In genomic region chr15:93567546-93568307, GRCm38 (mm10) we compare ENCODE assay signal across 8 mouse cellular contexts. TPM values are rescaled to one million over a fixed set of nuclear protein-coding genes. Genes with fewer than 3 reads are reported as not detected.
DNase-seq lines count a peak whose midpoint lies in the region; ATAC-seq lines count a peak whose summit lies in the region.

No protein-coding gene starts in this region.

- H3K4me1 ChIP-seq in midbrain, embryonic 14.5 days (ENCODE audit: control insufficient read depth, insufficient read depth, low read length) = no peaks in the 10 kb centered on the region
- peaks cover 5% of the 10 kb centered on the region; the same call in 1 of the 2 replicates for H3K4me1 ChIP-seq in midbrain, embryonic 16.5 days (ENCODE audit: control insufficient read depth, insufficient read depth, low read length)
- peaks cover 26% of the 10 kb centered on the region for H3K4me1 ChIP-seq in limb, embryonic 11.5 days (ENCODE audit: control insufficient read depth, insufficient read depth, low read length)

- H3K9ac ChIP-seq in midbrain, embryonic 14.5 days (replicated peaks; ENCODE audit: low read length) = no peak overlapping the region
- no peak overlapping the region for H3K9ac ChIP-seq in midbrain, embryonic 16.5 days (ENCODE audit: low read depth, low read length)
- H3K9ac ChIP-seq in limb, embryonic 11.5 days (ENCODE audit: low read length) = no peak overlapping the region

- 77% methylated on average over 14 of the region's 14 CpGs for WGBS in midbrain, embryonic 14.5 days
- WGBS in midbrain, embryonic 16.5 days = 72% methylated on average over 14 of the region's 14 CpGs
- WGBS in limb, embryonic 11.5 days = 59% methylated on average over 14 of the region's 14 CpGs

- peak; percentile 24 to 58 for DNase-seq in heart, adult 18-20 months
- DNase-seq in heart, postnatal 25 days (ENCODE audit: low spot score) = no peak
- peak; percentile 40 for DNase-seq in midbrain, embryonic 14.5 days
- peak; percentile 48 for DNase-seq in forelimb bud, embryonic 11.5 days (ENCODE audit: low read depth, low spot score)
- peak; percentile 38 for DNase-seq in limb, embryonic 11.5 days (ENCODE audit: low spot score)
- DNase-seq in cerebellum, adult 9-10 months = no peak
- no peak for DNase-seq in spleen, postnatal 4 days (ENCODE audit: low spot score in 2 of 2)

- no peak for ATAC-seq in midbrain, embryonic 14.5 days (ENCODE audit: low FRiP score, low TSS enrichment)
- ATAC-seq in midbrain, embryonic 16.5 days = no peak
- ATAC-seq in limb, embryonic 11.5 days (ENCODE audit: insufficient number of reproducible peaks, low FRiP score, low TSS enrichment, low read depth) = no peak

- no peak overlapping the region for H3K4me3 ChIP-seq in midbrain, embryonic 14.5 days (replicated peaks; ENCODE audit: low read depth, low read length)
- no peak overlapping the region for H3K4me3 ChIP-seq in midbrain, embryonic 16.5 days (ENCODE audit: low read depth, low read length)
- no peak overlapping the region for H3K4me3 ChIP-seq in limb, embryonic 11.5 days (ENCODE audit: low read depth, low read length)

- no peak overlapping the region for H3K4me2 ChIP-seq in midbrain, embryonic 14.5 days (ENCODE audit: low read length)
- no peak overlapping the region for H3K4me2 ChIP-seq in midbrain, embryonic 16.5 days (ENCODE audit: low read length)
- no peak overlapping the region for H3K4me2 ChIP-seq in limb, embryonic 11.5 days (ENCODE audit: low read depth, severe bottlenecking)

- intact Hi-C loops in heart, postnatal 25 days (cut with DNase I) = no loop called here

- no peaks in the 10 kb centered on the region for H3K9me3 ChIP-seq in midbrain, embryonic 14.5 days (ENCODE audit: control insufficient read depth, low read length)
- no peaks in the 10 kb centered on the region for H3K9me3 ChIP-seq in midbrain, embryonic 16.5 days (replicated peaks; ENCODE audit: control insufficient read depth, low read length, poor library complexity, severe bottlenecking)
- H3K9me3 ChIP-seq in limb, embryonic 11.5 days (ENCODE audit: control insufficient read depth, low read length) = no peaks in the 10 kb centered on the region

- H3K36me3 ChIP-seq in midbrain, embryonic 14.5 days (ENCODE audit: control insufficient read depth, insufficient read depth, low read length) = no peaks in the 10 kb centered on the region
- H3K36me3 ChIP-seq in midbrain, embryonic 16.5 days (ENCODE audit: control insufficient read depth, insufficient read depth, low read length) = no peaks in the 10 kb centered on the region
- H3K36me3 ChIP-seq in limb, embryonic 11.5 days (ENCODE audit: control insufficient read depth, insufficient read depth, low read length) = no peaks in the 10 kb centered on the region

- no peak overlapping the region for H3K27ac ChIP-seq in midbrain, embryonic 14.5 days (replicated peaks; ENCODE audit: low read depth, low read length)
- H3K27ac ChIP-seq in midbrain, embryonic 16.5 days (ENCODE audit: low read length) = no peak overlapping the region
- H3K27ac ChIP-seq in limb, embryonic 11.5 days (replicated peaks; ENCODE audit: low read depth, low read length) = peak overlapping the region; percentile 47; the same call in 1 of the 2 replicates

- H3K27me3 ChIP-seq in midbrain, embryonic 14.5 days (ENCODE audit: control insufficient read depth, insufficient read depth, low read length) = no peaks in the 10 kb centered on the region
- H3K27me3 ChIP-seq in midbrain, embryonic 16.5 days (ENCODE audit: control insufficient read depth, insufficient read depth, low read depth, low read length) = no peaks in the 10 kb centered on the region
- H3K27me3 ChIP-seq in limb, embryonic 11.5 days (ENCODE audit: control insufficient read depth, insufficient read depth, low read length) = no peaks in the 10 kb centered on the region

RNA-seq across cellular contexts. Expression of gene Prickle1, which starts 28.0 kb away (rescaled TPM):
- total RNA-seq in heart, adult 18-20 months (2021) = 1 to 10 TPM; 9.1 to 9.5 TPM
- total RNA-seq in heart, postnatal 25 days (2021) = 10 to 100 TPM; 16.8 to 18.9 TPM
- 8.2 and 11.6 TPM in 2 replicates for polyA plus RNA-seq in midbrain, embryonic 14.5 days (2014; fragmentation: Nextera tagmentation; extraction: Ambion mirVana)
- 13.5 and 14.0 TPM in 2 replicates for polyA plus RNA-seq in midbrain, embryonic 16.5 days (2015; fragmentation: Nextera tagmentation; extraction: Ambion mirVana)
- polyA plus RNA-seq in limb, embryonic 11.5 days (2014; fragmentation: Nextera tagmentation; extraction: Ambion mirVana) = 30.0 and 32.6 TPM in 2 replicates

Comparison
In these comparisons a context has a peak if more than half of its experiments do, and no peak if none do; other contexts are left out.
1. DNase-seq: peak in heart, adult 18-20 months (2 of 2), midbrain, embryonic 14.5 days (single experiment), forelimb bud, embryonic 11.5 days (single experiment) and limb, embryonic 11.5 days (single experiment); none in heart, postnatal 25 days (single experiment), cerebellum, adult 9-10 months (single experiment) and spleen, postnatal 4 days (0 of 2).